Mouse (Mus musculus) E14TG2a.4 (cell line): Measurements from ENCODE around the gene Irak1.

ENCODE experiments used
- CTCF ChIP-seq: conservative IDR thresholded peaks from 2 replicates; pipeline ENCODE4 v1.5.1; 2014; ENCODE audit warnings: low read length
- NANOG ChIP-seq: IDR thresholded peaks from 2 replicates; pipeline ENCODE4 v1.6.1; 2014; ENCODE audit warnings: borderline replicate concordance, low read length, mixed read lengths
- POU5F1 ChIP-seq: IDR thresholded peaks from 2 replicates; pipeline ENCODE4 v1.6.1; 2014; ENCODE audit warnings: low read length, borderline replicate concordance

GRCm38 (mm10) chrX:73998911-73999869, 24.5 kb downstream of the Irak1 start:
- TF ChIP-seq CTCF, result no peak
- TF ChIP-seq POU5F1, result no peak
- TF ChIP-seq NANOG, result no peak
